Mouse (Mus musculus): ENCODE data around the gene Runx2.

Gene Runx2

GRCm38 (mm10) chr17:44663872-44664271 lies 150.7 kb downstream of the Runx2 start:
- peak; percentile 30 to 74 for DNase-seq (ENCODE audit: low read depth in 1 of 2, low spot score in 2 of 2)

- no peak for DNase-seq (ENCODE audit: low read depth in 1 of 2, low spot score in 2 of 2)
Observed at GRCm38 (mm10) chr17:44663208-44663607, 151.4 kb downstream of the Runx2 start.

GRCm38 (mm10) chr17:44662080-44662706 lies 152.4 kb downstream of the Runx2 start:
- DNase-seq (ENCODE audit: low read depth in 1 of 2, low spot score in 2 of 2) = no peak

- no peak for DNase-seq (ENCODE audit: low read depth in 1 of 2, low spot score in 2 of 2)
Observed at GRCm38 (mm10) chr17:44660121-44660806, 154.3 kb downstream of the Runx2 start.

GRCm38 (mm10) chr17:44654503-44654902 lies 160.1 kb downstream of the Runx2 start:
- DNase-seq (ENCODE audit: low read depth in 1 of 2, low spot score in 2 of 2) = peak; percentile 17 to 40

GRCm38 (mm10) chr17:44653081-44653480 lies 161.5 kb downstream of the Runx2 start:
- peak; percentile 24 to 38 for DNase-seq (ENCODE audit: low read depth in 1 of 2, low spot score in 2 of 2)

GRCm38 (mm10) chr17:44652054-44652453 lies 162.5 kb downstream of the Runx2 start:
- no peak for DNase-seq (ENCODE audit: low read depth in 1 of 2, low spot score in 2 of 2)

GRCm38 (mm10) chr17:44651613-44652012 lies 163.0 kb downstream of the Runx2 start:
- DNase-seq (ENCODE audit: low read depth in 1 of 2, low spot score in 2 of 2) = no peak

GRCm38 (mm10) chr17:44650431-44650830 lies 164.2 kb downstream of the Runx2 start:
- DNase-seq (ENCODE audit: low read depth in 1 of 2, low spot score in 2 of 2) = no peak

GRCm38 (mm10) chr17:44649056-44649455 lies 165.5 kb downstream of the Runx2 start:
- no peak for DNase-seq (ENCODE audit: low read depth in 1 of 2, low spot score in 2 of 2)

GRCm38 (mm10) chr17:44647916-44648315 lies 166.7 kb downstream of the Runx2 start:
- no peak for DNase-seq (ENCODE audit: low read depth in 1 of 2, low spot score in 2 of 2)

GRCm38 (mm10) chr17:44645146-44645545 lies 169.5 kb downstream of the Runx2 start:
- DNase-seq (ENCODE audit: low read depth in 1 of 2, low spot score in 2 of 2) = no peak

GRCm38 (mm10) chr17:44643260-44643659 lies 171.3 kb downstream of the Runx2 start:
- DNase-seq (ENCODE audit: low read depth in 1 of 2, low spot score in 2 of 2) = no peak

- no peak for DNase-seq (ENCODE audit: low read depth in 1 of 2, low spot score in 2 of 2)
Observed at GRCm38 (mm10) chr17:44642126-44642525, 172.5 kb downstream of the Runx2 start.

GRCm38 (mm10) chr17:44640910-44641309 lies 173.7 kb downstream of the Runx2 start:
- no peak for DNase-seq (ENCODE audit: low read depth in 1 of 2, low spot score in 2 of 2)

- DNase-seq (ENCODE audit: low read depth in 1 of 2, low spot score in 2 of 2) = no peak
Observed at GRCm38 (mm10) chr17:44639446-44639845, 175.2 kb downstream of the Runx2 start.

- no peak for DNase-seq (ENCODE audit: low read depth in 1 of 2, low spot score in 2 of 2)
Observed at GRCm38 (mm10) chr17:44637181-44637880, 177.3 kb downstream of the Runx2 start.

- DNase-seq (ENCODE audit: low read depth in 1 of 2, low spot score in 2 of 2) = no peak
Observed at GRCm38 (mm10) chr17:44634486-44634885, 180.1 kb downstream of the Runx2 start.

GRCm38 (mm10) chr17:44633607-44634415 lies 180.8 kb downstream of the Runx2 start:
- DNase-seq (ENCODE audit: low read depth in 1 of 2, low spot score in 2 of 2) = no peak

- DNase-seq (ENCODE audit: low read depth in 1 of 2, low spot score in 2 of 2) = no peak
Observed at GRCm38 (mm10) chr17:44632941-44633340, 181.7 kb downstream of the Runx2 start.

- DNase-seq (ENCODE audit: low read depth in 1 of 2, low spot score in 2 of 2) = no peak
Observed at GRCm38 (mm10) chr17:44632292-44632691, 182.3 kb downstream of the Runx2 start.
